Mouse (Mus musculus): Measurements from ENCODE around the gene Itga9. TPM values are rescaled to one million over a fixed set of nuclear protein-coding genes. Genes with fewer than 3 reads are reported as not detected.

Gene Itga9
- polyA plus RNA-seq, 1 experiment: 1.6 TPM

DNA sequence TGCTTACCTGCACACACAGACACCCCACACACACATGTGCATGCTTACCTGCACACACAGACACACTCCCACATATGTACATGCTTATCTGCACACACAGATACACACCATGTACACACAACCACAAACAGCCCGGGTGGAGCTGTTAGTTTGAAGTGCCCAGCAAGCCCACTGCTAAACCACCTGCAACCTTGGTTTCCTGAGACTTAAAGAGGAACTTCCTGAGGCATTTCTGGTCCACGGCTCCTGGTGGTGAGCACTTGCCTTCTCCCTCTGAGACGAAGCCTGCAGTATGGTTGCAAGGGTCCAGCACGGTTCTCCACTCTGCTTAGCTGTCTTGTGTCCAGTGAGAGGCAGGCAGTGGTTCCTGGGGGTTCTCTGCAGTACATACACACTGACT, 14.3 kb downstream of the Itga9 start:
- Histone ChIP-seq H3K27ac (ENCODE audit: insufficient read depth, low read length) (no peak overlapping the region), H3K4me3 (replicated peaks; ENCODE audit: insufficient read depth, low read depth, low read length) (no peak overlapping the region), H3K4me1 (ENCODE audit: control insufficient read depth, insufficient read depth, low read length) (peaks cover 3% of the 10 kb centered on the region; the same call in 1 of the 2 replicates), H3K27me3 (ENCODE audit: control insufficient read depth, insufficient read depth, low read length) (no peaks in the 10 kb centered on the region)
- DNase-seq: no peak
- no peak for TF ChIP-seq POLR2A (IDR thresholded peaks at IDR 0.05; ENCODE audit: borderline replicate concordance, insufficient read depth, low read length)
- TF ChIP-seq CTCF (IDR thresholded peaks at IDR 0.05; ENCODE audit: borderline replicate concordance, insufficient read depth, low read depth, low read length): no peak
- 63% methylated on average over 4 of the region's 4 CpGs for WGBS

DNA sequence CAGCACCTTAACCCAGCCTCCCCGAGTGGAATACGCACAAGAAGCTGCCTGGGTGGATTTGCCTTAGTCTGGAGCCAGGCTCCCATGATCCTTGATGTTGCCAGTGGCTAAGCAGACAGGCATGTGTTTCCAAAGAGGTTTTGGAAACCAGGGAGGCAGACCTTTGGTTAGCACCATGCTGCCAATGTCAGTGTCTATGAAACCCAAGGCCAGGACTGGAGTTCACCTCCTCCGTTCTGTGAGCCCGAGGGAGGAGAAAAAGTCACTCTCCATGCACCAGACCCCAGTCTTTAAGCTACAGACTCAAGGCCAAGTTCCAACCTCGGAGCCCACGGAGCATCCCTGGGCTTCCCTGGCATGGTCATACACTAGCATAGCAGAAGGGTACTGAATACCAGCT, 15.2 kb downstream of the Itga9 start:
- Histone ChIP-seq H3K4me3 (replicated peaks; ENCODE audit: insufficient read depth, low read depth, low read length) (no peak overlapping the region), H3K4me1 (ENCODE audit: control insufficient read depth, insufficient read depth, low read length) (peaks cover 3% of the 10 kb centered on the region; the same call in 1 of the 2 replicates), H3K27me3 (ENCODE audit: control insufficient read depth, insufficient read depth, low read length) (no peaks in the 10 kb centered on the region), H3K27ac (ENCODE audit: insufficient read depth, low read length) (no peak overlapping the region)
- 44% methylated on average over 6 of the region's 6 CpGs for WGBS
- no peak for DNase-seq
- TF ChIP-seq POLR2A (IDR thresholded peaks at IDR 0.05; ENCODE audit: borderline replicate concordance, insufficient read depth, low read length): no peak
- no peak for TF ChIP-seq CTCF (IDR thresholded peaks at IDR 0.05; ENCODE audit: borderline replicate concordance, insufficient read depth, low read depth, low read length)

GRCm38 (mm10) chr9:118622376-118623166, 16.1 kb downstream of the Itga9 start:
- H3K4me1 ChIP-seq (ENCODE audit: control insufficient read depth, insufficient read depth, low read length): peaks cover 3% of the 10 kb centered on the region; the same call in 1 of the 2 replicates
- no peak overlapping the region for H3K27ac ChIP-seq (ENCODE audit: insufficient read depth, low read length)
- TF ChIP-seq CTCF (IDR thresholded peaks at IDR 0.05; ENCODE audit: borderline replicate concordance, insufficient read depth, low read depth, low read length) (no peak), POLR2A (IDR thresholded peaks at IDR 0.05; ENCODE audit: borderline replicate concordance, insufficient read depth, low read length) (no peak)
- no peaks in the 10 kb centered on the region for H3K27me3 ChIP-seq (ENCODE audit: control insufficient read depth, insufficient read depth, low read length)
- 23% methylated on average over 18 of the region's 18 CpGs for WGBS
- H3K4me3 ChIP-seq (replicated peaks; ENCODE audit: insufficient read depth, low read depth, low read length): no peak overlapping the region
- peak in 1 of 2 experiments; percentile 14 for DNase-seq

DNA sequence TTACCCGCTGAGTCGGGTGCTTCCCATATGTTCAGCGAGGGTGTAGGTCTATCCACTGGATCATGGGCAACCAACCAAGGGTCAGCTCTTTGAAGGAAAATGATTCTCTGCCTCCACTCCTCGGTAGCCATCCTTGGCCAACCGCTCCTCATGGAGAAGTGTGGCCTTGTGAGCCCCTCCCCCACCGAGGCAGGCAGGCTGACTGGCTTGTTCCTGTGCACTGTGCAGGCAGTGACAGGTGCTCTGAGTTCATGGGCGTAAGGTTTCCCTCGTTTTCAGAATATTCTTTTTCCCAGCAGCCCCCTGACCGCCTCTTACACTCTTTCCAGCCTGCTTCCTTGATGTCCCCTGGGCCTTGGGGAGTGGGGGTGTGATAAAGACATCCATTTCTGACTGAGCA, 17.0 kb downstream of the Itga9 start:
- Histone ChIP-seq H3K4me1 (ENCODE audit: control insufficient read depth, insufficient read depth, low read length) (peaks cover 3% of the 10 kb centered on the region; the same call in 1 of the 2 replicates), H3K27ac (ENCODE audit: insufficient read depth, low read length) (no peak overlapping the region), H3K4me3 (replicated peaks; ENCODE audit: insufficient read depth, low read depth, low read length) (no peak overlapping the region), H3K27me3 (ENCODE audit: control insufficient read depth, insufficient read depth, low read length) (no peaks in the 10 kb centered on the region)
- no peak for DNase-seq
- 66% methylated on average over 9 of the region's 9 CpGs for WGBS
- TF ChIP-seq POLR2A (IDR thresholded peaks at IDR 0.05; ENCODE audit: borderline replicate concordance, insufficient read depth, low read length) (no peak), CTCF (IDR thresholded peaks at IDR 0.05; ENCODE audit: borderline replicate concordance, insufficient read depth, low read depth, low read length) (no peak)

- no peak for TF ChIP-seq POLR2A (IDR thresholded peaks at IDR 0.05; ENCODE audit: borderline replicate concordance, insufficient read depth, low read length)
- no peak for TF ChIP-seq CTCF (IDR thresholded peaks at IDR 0.05; ENCODE audit: borderline replicate concordance, insufficient read depth, low read depth, low read length)
- Histone ChIP-seq H3K27me3 (ENCODE audit: control insufficient read depth, insufficient read depth, low read length) (no peaks in the 10 kb centered on the region), H3K4me1 (ENCODE audit: control insufficient read depth, insufficient read depth, low read length) (peaks cover 3% of the 10 kb centered on the region; the same call in 1 of the 2 replicates), H3K27ac (ENCODE audit: insufficient read depth, low read length) (no peak overlapping the region), H3K4me3 (replicated peaks; ENCODE audit: insufficient read depth, low read depth, low read length) (no peak overlapping the region)
- DNase-seq: no peak
- 66% methylated on average over 7 of the region's 7 CpGs for WGBS
Observed at GRCm38 (mm10) chr9:118624146-118624545, 17.7 kb downstream of the Itga9 start.

GRCm38 (mm10) chr9:118629763-118630379, 23.4 kb downstream of the Itga9 start:
- no peak for DNase-seq
- Histone ChIP-seq H3K27me3 (ENCODE audit: control insufficient read depth, insufficient read depth, low read length) (no peaks in the 10 kb centered on the region), H3K4me3 (replicated peaks; ENCODE audit: insufficient read depth, low read depth, low read length) (no peak overlapping the region), H3K27ac (ENCODE audit: insufficient read depth, low read length) (no peak overlapping the region), H3K4me1 (ENCODE audit: control insufficient read depth, insufficient read depth, low read length) (no peaks in the 10 kb centered on the region)
- 60% methylated on average over 6 of the region's 6 CpGs for WGBS
- TF ChIP-seq CTCF (IDR thresholded peaks at IDR 0.05; ENCODE audit: borderline replicate concordance, insufficient read depth, low read depth, low read length) (no peak), POLR2A (IDR thresholded peaks at IDR 0.05; ENCODE audit: borderline replicate concordance, insufficient read depth, low read length) (no peak)

DNA sequence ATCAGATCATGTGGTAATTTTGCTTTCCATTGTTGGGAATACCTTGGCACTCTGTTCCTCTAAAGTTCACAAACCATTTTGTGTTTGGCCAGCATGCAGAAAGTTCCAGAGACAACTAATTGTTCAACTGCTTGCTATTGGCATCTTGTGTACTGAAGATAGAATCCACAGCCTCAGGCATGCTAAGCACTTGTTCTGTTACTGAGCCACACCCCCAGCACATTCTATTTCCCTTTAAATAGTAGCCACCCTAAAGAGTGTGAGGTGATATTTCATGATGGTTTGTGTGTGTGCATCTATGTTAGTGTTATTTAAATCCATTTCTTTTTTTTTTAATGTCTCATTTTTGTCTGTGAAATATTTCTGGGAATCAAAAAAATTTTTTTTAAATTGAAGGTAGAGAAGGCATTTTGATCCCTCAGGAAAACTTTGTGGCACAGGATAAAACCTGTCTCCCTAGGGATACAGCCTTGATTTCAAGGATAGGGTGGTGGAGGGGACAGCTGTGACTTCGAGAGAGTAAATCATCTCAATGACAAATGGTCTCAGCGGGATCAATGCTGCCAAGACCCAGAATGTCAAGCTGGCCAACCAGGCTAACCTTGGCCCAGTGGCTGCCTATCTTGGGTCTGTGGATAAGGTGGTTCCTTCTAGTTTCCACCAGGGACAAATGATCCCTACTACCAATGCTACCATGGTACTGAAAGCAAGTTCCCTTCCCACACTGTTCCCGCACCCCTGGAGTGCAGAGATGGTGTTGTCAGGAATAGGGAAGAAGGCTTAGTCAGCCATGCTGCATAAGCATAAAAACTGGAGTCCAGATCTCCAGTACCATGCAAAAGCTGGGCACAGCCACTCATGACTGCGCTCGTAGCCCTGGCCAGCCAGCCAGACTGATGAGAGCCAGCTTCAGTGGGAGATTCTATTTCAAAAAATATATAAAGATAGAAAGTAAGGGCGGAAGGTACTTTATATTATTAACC, 25.6 kb downstream of the Itga9 start:
- Histone ChIP-seq H3K27me3 (ENCODE audit: control insufficient read depth, insufficient read depth, low read length) (no peaks in the 10 kb centered on the region), H3K4me3 (replicated peaks; ENCODE audit: insufficient read depth, low read depth, low read length) (no peak overlapping the region), H3K4me1 (ENCODE audit: control insufficient read depth, insufficient read depth, low read length) (no peaks in the 10 kb centered on the region), H3K27ac (ENCODE audit: insufficient read depth, low read length) (no peak overlapping the region)
- TF ChIP-seq POLR2A (IDR thresholded peaks at IDR 0.05; ENCODE audit: borderline replicate concordance, insufficient read depth, low read length): no peak
- WGBS: 51% methylated on average over 6 of the region's 6 CpGs
- no peak for DNase-seq
